Mouse (Mus musculus): ENCODE results near the gene Garnl3.
"Not testable (repeated sequence)": the region's sequence is repeated elsewhere in the genome, so short reads cannot be mapped to it uniquely, and the experiment has no call there.

The Garnl3 gene

DNA sequence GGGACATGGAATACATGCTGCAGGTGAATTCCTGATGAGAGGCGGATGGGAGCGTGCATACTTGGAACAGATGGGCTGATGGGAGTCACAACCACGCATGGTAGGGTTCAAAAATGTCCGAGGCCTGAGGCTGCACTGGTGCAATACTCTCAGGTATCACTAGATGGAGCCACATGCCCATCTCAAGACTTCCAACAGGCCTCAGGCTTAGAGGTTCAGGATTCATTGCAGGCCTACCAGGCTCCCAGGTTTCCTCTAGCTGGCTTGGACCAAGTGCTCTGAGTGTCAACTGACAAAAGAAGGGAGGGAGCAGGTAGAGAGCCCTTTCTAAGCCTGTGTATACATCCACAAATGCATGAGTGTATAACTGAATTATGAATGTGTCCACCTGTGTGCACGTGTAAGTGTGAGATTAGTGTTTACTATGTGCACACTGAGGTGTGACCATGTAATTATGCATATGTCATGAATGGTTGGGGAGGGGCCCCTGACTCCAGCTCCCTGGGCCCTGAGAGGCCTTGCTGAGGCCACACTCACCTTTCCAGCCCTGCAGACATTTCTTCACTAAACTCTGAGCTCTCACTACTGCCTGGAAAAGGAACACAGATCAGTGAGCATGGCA, 23.4 kb upstream of the Garnl3 start:
- peak; percentile 58 for DNase-seq (ENCODE audit: low read depth)

DNA sequence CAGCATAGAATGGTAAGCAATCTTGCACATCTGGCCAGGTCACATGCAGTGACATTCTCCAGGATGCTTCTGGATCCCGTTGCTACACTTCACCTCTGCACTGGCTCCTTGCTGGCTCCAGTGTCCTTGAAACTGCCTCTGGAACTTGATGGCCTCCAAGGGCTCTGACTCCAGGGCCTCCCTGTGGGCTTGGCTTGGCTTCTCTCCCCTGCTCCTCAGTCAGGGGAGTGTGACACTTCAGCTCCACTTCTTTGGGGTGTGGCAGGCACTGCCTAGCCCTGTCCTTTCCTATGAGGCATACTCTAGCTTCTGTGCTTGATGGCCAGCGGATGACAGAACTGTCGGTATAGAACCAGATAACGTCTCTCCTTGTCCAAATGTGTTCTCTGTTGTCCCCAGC, 15.5 kb upstream of the Garnl3 start:
- no peak for DNase-seq (ENCODE audit: low read depth)

DNA sequence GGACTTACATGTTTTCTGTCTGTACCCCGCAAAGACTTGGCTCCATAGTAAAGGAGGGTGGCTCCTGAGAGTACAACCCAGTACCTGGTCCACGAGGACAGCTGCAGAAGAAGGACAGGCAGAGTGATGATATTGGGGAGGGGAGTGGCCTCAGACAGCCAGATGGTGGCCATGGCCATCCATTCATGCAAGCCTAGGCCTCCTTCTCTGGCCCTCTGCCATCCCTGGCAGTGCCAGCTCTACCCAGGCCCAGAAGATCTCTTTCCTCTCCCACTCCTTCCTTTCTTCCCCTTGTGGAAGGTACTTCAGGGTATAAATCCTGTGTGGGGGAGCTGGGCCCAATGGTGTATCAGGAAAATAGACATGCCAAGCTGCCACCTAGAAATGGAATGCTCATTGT, 11.8 kb upstream of the Garnl3 start:
- DNase-seq (ENCODE audit: low read depth) = no peak

DNA sequence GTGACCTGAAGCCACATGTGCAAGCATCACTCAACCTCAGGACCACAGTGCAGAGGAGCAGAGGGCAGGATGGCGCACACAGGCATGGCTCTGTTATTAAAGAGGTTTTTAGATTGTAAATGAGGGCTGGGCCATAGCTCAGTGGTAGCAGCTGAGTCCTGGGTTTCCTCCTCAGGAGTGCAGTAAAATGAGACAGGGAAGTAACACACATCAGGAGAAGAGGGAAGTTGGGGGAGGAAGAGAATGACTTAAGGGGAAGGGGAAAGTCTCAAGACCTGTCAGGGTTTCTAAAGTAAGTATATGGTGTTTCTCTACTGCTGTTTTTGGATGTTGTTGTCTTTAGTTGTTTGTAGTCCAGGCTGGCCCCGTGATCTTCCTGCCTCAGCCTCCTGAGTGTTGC, 7.0 kb upstream of the Garnl3 start:
- no peak for DNase-seq (ENCODE audit: low read depth)

DNA sequence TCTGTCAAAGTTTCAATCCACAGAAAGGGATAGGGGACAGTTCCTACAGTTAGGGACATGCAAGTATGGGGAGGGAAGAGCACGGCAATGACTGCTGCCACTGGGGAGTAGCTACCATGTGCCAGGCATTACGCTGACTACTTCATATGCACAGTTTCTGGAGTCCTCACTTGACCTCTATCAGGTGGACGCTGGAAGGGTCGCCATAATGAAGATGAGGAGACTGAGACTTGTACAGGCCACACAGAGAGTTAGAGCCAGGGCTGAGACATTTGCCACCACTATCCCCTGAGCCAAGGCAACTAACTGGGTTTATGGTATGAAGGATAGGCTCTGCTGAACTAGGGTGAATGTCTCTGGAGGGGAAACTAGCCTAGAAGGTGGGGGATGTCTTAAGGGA, 6.3 kb upstream of the Garnl3 start:
- no peak for DNase-seq (ENCODE audit: low read depth)

DNA sequence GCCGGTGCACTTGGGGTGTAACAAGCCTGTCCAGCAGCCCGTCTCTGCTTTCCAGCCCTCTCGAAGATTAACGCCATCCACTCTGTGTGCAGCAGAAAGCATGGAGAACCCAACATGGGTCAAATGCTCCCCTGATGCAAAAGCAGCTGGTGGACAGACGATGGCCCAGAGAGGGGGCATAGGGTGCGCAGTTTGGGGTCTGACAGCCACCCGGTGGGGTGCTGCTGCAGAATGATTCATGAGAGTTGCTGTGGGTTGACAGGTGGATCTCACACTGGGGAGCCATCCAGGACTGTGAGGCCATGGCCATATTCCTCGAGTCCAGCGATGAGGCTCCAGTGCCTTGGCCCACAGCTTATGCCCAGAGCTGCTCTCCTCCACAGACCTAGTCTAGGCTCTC, 5.8 kb upstream of the Garnl3 start:
- no peak for DNase-seq (ENCODE audit: low read depth)

DNA sequence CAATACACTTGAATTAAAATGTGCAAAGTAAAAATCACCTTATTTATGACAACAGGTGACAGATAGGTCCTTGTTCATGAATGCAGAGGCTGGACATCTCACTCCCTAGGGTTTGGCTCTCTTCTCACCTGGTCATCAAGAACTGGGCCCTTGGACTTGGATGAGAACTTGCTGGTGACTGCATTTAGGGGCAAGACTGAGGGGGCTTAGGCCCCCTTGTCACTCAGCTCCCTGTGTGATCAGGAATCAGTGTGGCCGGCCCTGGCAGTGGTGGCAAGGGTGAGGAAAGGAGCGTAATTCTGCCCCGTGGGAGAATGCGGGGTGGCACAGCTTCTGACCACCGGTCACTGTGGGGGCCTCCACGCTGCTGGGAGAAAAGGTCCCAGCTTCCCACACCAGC, 4.9 kb upstream of the Garnl3 start:
- DNase-seq (ENCODE audit: low read depth) = no peak

DNA sequence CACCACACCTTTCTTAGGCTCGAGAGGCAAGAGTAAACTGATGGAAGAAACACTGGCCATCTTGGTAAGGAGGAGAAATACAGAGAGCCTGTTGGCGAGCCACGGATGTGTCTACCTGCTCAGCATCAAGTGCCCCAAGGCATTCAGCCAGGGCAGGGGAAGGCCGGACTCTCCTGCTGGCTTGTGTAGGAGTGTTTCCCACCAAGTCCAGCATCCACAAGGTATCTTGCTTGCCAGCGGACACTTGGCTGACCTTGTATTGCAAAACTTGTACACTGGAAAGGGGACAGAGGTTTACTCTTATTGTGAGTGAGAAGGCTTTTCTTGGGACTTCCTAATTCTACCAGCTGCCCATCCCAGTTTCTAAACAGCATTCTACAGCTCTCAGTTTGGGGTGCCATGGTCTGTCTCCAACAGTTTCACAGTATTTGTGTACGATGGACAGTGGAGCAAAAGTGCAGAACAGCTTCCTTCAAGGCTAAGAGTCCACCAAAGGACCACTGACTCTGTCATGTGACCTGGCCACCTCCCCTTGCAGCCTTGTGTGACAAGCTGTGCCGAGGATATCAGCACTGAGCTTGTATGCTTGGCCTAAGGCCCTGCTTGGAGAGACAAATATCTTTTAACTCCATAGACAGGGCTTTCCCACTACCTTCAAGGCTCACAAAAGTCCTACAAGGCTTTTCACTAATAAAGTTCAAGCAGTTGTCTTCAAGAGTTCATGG, 3.5 kb upstream of the Garnl3 start:
- DNase-seq (ENCODE audit: low read depth) = no peak

DNA sequence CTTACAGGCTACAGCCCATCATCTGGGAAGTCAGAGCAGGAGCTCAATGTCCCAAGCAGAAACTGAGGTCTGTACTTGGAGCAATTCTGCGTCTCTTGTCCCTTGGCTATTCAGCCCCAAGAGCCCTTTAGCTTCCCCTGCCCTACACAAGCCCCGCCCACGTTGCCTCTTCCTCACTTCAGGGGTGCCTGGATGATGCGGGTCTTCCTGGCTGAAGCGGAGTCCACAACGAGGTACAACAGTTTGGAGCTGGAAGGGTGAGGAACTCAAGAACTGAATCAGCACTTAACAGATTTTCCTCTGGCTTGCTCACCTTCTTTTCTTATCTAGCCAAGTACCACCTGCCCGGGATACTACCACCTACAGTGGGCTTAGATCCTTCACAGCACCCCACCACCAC, 852 bp upstream of the Garnl3 start:
- no peak for DNase-seq (ENCODE audit: low read depth)

DNA sequence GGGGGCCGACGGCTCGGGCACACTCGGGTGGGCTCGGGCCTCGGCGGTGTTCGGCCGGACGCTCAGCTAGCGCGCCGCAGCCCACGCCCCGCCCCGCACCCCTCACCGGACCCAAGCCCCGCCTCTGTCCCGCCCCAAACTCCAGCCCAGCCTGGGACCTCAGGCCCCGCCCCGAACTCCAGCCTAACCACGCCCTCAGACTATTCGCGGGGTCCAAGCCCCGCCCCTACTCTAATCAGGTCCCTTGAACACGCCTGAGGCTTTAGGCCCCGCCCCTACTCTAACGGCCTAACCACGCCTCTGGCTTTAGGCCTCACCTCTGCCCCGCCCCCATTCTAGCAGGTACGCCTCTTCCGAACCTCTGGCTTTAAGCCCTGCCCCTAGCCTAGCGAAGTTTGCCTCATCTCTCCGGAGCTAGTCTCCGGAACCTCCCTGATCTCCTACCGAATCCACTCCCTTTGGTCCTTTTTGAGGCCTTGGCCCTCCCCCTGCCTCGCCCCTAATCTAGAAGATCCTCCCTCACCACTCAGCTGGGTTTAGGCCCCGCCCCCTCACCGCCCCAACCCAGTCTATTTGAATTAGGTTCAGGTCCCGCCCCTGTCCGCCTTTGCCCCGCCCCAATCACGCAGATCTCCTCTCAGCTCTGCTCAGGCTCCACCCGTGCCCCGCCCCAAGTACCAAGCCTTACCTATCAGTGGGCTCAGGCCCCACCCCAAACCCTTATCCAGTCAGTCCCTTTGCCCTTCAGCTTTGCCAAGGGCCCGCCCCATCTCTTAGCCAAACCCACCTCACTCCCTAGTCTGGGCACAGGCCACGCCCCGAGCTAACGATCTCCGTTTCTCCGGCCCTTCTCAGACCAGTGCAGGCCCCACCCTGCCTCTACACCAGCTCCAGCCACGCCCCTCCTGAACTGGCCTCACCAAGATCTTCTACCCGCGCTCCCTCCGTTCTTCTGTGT, 649 bp downstream of the Garnl3 start:
- peak; percentile 96 for DNase-seq (ENCODE audit: low read depth)

DNA sequence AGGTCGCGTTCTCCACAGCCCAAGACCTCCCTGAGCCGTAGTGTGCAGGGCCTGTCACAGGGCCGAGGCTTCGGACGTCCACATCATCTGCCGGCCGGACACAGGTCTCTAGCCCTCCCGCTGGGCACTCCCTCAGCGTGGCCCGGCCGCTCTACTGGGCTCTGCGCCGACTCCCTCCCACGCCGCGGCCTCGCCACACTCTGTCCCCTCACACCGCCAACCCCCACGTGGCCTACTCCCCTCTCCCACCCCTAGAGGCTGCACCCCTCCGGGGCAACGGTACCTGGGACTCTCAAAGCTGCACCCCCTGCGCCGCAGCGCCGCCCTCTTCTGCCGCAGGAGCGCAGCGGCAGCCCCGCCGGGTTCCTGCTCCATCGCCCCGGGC, 1.3 kb downstream of the Garnl3 start:
- no peak for DNase-seq (ENCODE audit: low read depth)

DNA sequence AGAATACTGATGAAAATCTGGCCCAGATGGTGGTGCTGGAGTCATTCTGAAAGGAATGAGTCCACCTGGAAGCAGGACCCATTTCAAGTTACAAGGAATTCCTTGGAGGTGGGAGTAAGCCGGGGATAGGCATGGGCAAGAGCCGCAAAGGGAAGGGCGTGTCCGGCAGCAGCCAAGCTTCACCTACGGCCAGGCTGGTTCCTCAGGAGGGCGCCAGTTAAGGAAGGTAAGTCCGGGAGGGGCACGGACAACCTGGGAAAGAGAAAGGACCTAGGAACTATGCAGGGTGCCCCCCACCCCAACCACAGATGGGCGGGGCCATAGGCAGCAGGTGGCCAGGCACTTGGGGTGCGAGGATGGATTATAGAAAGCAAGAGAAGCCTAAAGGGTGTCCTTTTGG, 1.8 kb downstream of the Garnl3 start:
- DNase-seq (ENCODE audit: low read depth) = no peak

DNA sequence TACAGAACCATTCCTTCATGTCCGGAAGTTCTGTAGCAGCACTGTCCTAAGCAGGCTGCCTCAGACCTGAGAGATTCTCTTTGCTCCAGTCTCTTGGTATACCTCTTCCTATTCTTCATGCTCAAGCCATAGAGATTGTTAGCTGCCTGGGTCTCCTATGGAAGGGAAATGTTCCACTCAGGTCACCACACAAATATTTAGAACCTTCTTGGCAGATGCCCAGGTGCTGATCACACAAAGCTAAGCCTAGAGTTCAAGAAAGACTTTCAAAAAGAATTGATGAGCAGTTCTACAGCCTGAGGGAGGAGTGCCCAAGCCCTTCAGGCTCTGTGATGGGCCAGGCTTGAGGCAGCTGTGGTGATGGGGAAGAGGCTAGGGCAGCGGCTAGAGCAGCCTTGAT, 2.4 kb downstream of the Garnl3 start:
- no peak for DNase-seq (ENCODE audit: low read depth)

DNA sequence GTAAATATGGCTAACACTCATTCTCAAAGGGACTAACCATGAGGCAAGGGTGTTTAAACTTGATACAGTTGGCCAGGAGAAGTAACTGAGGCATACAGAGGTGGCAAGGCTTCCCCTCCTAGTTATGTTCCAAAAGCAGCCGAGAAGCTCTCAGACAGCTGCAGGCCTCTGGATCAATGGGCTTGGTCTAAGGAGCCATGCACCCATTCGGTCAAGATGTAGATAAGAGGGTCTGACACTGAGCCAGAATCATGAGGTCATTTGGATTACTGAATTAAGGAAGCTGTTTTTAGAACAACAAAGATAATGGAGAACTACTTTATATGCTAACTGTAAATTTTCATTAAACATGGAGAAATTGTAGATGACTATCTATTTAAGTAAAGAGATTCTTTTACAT, 4.2 kb downstream of the Garnl3 start:
- no peak for DNase-seq (ENCODE audit: low read depth)

DNA sequence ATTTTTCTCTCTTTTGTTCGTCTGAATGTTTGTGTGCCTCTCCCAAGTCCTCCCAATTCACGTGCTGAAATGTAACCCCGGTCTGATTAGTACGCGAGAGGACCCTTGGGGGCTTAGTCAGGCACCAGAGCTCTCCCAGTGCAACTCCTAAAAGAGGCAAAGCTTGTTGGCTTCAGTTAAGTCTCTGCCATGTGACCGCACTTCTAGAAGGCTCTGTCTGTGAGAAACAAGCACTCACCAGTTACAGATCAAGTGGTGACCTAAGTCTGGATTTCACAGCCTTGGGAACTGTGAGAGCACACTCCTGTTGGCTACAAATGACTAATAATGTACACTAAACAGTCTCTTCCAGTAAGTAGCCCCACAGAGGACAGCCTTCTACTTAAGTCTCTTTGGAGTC, 8.6 kb downstream of the Garnl3 start:
- DNase-seq (ENCODE audit: low read depth) = no peak

DNA sequence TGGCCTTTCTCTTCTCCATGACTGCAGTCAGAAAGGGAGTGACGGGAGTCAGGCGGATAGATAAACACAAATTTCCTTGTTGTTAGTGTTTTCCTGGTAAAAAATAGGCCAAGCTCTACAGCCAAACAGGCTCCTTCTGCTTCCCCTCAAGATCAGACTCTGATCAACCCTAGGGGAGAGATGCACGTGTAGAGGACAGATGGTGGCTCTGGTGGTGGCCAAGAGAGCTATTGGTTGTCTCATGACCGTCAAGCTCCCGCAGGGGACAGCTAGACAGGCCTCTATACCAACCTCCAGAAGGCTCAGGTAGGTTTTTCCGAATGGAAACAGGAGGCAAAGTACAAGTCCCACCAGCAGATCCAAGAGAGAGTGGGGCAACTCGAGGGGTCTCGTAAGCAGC, 30.9 kb downstream of the Garnl3 start:
- no peak for DNase-seq (ENCODE audit: low read depth)

DNA sequence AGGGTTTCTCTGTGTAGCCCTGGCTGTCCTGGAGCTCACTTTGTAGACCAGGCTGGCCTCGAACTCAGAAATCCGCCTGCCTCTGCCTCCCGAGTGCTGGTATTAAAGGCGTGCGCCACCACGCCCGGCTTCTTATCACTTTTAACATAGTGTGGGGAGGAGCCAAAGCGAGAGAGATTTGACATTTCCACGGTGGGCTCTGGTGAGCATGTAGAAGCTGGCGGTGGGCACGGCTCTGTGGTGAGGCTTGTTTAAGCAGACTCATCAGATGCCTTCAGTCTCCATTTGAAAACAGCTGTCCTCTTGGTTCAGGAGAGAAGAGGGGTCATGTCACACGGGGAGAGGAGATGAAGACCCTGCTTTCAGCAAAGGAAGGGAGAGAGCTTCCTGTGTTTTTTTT, 34.1 kb downstream of the Garnl3 start:
- not testable (repeated sequence) for DNase-seq (ENCODE audit: low read depth)

DNA sequence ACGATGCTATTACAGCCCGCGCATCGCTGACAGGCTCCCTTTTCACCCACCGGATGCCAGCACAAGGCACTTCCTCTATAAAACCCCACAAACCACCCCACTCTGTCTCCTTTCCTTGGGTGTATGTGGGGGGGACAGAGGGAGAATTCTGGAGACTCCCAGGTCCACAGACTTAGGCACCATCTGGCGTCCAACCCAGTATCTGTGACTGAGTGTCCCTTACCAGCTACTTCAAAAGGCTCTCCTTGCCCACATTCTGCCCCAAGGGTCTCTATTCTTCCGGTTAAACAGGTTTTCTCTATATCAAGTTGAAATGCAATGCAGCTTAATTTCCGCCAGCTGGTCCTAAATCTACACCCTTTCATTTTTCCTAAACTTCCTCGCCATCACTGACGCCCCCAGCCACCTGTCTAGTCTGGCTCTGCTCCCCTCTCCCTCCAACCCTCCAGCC, 36.2 kb downstream of the Garnl3 start:
- DNase-seq (ENCODE audit: low read depth) = no peak

DNA sequence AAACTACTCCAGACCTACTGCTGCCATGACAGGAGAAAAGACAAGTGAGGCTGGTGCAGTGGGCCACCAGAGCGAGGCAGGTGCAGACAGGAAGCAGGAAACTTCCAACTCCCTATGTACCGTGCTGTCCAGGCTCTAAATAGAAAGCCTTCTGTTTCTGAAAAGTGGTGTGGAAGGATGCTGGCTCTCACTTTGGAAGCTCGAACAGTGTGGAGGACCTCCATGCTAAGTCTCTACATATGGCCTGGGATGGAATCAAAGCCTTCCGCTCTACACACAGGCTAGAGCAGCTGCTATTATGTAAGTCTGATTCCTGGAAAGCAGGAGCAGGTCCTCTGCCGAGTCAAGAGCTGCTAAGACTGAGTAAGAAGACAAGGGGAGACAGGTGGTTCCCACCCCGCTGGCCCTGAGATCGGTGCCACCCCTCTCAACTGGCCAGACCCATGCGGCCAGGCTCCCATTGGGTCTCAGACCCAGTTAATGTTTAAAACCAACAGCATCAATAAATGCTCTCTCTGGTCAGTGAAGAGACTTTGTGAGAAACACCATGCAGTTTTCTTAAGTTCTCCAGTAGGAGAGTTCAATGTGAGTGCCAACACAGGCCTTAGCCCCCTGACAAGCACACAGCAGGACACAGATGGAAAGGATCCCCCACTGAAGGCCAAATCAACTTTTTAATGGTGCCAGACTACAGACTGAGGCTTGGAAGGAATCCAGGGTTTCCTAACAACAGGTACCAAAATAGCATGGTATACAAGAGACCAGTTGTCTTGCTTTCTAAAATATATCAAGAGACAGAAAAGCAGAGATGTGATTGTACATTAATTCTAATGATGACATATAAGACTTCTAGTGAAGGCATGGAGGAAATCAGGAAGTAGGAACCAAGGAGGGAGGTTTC, 40.6 kb downstream of the Garnl3 start:
- DNase-seq (ENCODE audit: low read depth) = no peak

DNA sequence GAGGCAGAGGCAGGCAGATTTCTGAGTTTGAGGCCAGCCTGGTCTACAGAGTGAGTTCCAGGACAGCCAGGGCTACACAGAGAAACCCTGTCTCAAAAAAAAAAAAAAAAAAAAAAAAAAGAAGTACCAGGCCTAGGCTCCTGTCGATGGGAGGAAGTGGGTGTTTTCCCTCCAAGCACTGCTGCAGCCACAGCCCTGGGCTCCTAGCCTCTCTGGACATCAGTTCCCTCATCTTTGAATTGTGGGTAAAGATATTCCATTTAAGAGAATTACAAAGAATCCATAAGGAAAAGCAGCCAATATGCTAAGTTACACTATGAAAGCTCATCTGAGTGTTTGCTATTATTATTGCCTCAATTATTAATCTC, 41.4 kb downstream of the Garnl3 start:
- DNase-seq (ENCODE audit: low read depth) = not testable (repeated sequence)

DNA sequence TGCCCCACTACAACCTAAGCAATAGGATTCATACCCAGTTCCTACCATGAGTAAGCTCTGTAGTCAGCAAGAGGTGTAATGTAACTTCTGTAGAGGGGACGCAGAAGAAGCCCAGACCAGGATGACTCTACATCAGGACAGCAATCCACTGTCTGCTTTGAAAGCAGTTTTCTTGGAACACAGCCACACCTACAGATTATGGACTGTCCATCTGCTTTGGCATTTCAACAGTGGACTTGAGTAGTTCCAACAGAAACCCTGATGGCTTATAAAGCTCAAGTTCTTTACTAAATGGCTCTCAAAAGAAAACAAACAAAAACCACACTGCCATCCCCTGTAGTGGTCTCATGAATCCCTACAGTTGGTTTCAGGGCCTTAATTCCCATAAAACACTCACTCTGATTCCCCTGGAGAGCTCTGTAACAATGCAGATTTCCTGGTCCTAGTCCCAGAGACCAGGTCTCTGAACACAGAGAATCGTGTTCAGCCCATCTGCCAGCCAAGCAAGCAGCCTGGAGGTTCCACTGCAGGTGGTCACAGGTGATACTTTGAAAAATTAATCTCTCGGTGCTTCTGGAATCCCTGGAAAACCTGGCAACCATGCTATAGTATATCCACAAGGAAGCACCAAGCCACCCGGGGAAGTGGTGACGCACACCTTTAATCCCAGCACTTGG, 42.0 kb downstream of the Garnl3 start:
- DNase-seq (ENCODE audit: low read depth) = no peak
